Mouse (Mus musculus) megakaryocyte-erythroid progenitor cell, adult 5-6 weeks (primary cell): ENCODE data around the gene Trip10. TPM values are rescaled to one million over a fixed set of nuclear protein-coding genes. Genes with fewer than 3 reads are reported as not detected.
A peak's percentile ranks its signal among the peaks of the same experiment; 100 is the strongest.

Experiments used
- ATAC-seq: replicated peaks from 2 replicates; pipeline ENCODE4 v1.8.0; 2016; ENCODE audit warnings: mild to moderate bottlenecking, inconsistent platforms; ENCODE audit not compliant: severe bottlenecking, poor library complexity, low FRiP score, low TSS enrichment
- total RNA-seq, 2 experiments: library from RNA; stranded (forward) in 1 of 2; stranded (reverse) in 1 of 2; fragments of 200-1000, 215-1000 nt in 1 of 2; fragments of >200 nt in 1 of 2; fragmentation: Nextera tagmentation in 1 of 2; gene quantifications; 2 replicates each; pipeline ENCODE4 v1.2.3; 2014 to 2017

The Trip10 gene
- total RNA-seq, 2 experiments from 2014 or later, result 3.9 to 8.3 TPM

DNA sequence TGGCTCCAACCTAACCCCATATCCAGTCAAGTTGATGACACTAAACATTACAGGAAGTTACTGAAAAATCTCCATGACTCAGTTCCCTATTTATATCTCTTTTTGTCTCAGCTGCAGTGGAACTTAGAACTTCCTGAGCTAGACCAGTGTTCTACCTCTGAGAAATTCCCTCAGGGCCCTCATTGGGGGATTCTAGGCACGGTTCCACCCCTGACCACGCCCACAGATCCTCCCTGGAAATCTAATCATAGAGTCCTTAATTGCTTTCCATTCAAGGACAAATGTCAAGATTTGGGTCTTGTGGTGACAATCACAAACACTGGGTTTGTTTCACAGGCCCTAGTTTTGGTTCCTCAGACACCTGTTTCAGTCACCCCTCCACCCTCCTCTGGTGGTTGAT, 35.8 kb downstream of the Trip10 start:
- ATAC-seq, result no peak

DNA sequence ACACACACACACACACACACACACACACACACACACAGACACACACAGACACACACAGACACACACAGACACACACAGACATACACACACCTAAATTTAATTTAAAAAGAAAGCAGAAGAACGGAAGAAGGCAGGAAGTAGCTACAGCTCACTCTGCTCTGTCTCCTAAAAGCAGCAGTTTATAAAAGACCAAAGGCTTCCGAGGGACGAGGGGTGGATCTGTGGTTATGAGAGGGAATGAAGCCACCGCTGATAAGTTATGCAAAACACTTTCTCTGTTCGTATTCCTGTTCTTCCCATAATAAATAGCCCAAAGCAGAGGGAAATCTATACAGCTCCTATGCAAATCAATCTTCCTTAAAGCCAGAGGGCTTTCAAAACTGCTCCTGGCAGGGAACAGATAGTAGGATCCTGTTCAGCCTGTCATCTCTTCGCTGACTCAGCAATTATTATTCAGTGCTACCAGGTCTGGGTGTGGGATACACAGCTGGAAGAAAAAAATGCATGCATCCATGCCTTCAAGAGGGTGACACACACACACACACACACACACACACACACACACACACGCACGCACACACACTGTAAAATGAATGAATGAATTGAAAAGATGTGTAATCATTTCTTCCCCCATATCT, 37.6 kb downstream of the Trip10 start:
- ATAC-seq, result peak; percentile 28; the same call in 1 of the 2 replicates

DNA sequence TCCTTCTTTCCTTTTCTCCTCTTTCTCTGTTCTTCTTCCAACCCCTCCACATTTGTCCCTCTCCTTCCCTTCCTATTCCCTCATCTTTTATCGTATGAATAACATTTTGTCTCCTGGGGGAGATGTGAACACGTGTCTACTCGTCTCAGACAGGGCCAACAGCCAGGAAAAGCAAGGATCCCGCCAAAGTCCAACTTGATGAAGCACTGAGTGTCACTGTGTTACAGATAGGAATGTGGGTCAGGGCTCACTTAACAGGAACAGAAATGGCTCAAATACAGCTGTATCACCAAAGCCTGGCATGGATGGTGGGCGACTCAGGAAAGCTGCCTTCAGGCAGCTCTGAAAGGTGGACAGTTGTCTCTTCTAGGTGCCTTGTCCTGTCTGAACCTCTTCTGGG, 40.0 kb downstream of the Trip10 start:
- no peak for ATAC-seq

DNA sequence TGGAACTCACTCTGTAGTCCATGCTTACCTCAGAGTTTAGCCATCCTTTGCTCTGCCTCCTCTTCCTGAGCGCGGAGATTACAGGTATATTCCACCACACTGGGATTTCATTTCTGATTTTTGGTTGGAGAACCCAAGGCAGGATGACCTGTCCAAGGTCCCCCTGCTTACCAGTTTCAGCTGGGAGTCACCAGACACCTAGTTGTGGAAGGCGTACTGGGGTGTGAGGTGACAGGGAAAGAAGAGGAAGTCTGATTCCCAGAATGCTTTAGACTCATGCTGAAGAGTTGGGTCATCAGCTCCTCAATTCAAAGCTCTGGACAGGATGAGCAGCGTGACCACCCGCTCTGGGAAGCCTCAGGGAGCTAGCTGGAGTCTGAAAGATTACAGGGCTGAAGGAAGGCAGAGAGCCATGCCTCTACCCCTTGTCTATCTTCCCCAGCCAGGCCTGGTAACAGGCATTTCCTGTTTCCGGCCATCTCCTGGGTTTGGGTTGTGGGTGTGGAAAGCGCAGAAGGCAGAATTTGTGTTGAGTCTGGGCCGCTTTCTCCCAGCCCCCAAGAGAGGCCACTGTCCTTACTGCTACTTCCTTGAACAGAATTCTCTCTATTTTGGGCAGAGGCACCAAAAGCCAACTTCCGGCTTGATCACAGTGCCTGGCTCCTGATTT, 40.9 kb downstream of the Trip10 start:
- peak; percentile 75 for ATAC-seq

DNA sequence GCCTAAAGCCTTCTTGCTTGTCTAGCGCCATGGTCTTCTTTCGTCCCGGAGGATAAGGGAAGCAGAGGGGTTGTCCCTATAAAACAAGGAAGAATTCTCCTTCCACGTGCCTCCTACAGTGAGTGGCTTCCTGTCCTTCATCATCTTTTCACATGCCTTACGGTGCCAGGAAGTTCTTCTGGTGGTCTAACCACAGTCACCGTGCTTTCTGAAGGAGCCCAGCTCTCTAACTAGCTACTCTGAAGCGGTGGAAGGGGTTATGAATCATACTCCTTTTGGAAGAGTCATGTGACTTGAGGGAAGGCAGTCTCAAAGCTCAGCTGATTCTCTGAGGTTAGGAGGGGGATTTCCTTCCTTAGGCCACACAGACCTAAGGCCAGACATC, 41.4 kb downstream of the Trip10 start:
- ATAC-seq, result peak; percentile 24; the same call in 1 of the 2 replicates

DNA sequence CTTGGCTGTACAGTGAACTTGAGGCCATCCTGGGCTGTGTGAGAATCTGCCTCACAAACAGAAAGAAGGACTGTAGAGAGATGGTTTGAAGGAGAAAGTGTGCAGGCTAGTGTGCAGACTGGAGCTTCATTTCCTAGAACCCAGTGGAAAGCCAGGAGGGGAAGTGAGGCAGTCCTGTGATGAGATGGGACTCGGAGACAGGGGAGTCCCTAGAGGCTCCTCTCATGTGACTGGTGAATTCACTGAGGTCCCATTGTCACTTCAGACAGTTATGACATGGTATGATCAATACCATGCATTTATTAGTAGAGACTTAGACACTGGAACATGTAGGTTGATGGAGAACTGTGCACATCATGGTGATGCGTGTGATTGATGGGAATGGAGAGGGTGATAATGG, 43.0 kb downstream of the Trip10 start:
- no peak for ATAC-seq

DNA sequence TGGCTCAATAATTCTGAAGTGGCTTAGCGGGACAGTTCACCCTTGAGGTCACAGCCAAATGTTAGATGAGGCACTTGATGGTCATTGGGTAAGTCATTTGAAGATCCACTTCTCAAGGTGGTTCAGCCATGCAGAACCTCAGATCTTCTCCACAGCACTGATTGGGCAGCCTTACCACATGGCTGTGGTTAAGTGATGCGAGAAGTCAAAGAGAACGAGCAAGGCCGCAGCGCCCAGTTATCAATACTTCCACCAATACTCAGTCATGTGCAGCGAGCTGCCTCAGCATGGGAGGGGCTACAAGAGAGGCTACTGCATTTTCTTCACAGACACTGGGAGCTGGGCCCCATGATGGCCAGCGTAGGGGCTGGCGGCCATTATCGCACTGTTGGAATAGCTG, 43.7 kb downstream of the Trip10 start:
- ATAC-seq, result no peak

DNA sequence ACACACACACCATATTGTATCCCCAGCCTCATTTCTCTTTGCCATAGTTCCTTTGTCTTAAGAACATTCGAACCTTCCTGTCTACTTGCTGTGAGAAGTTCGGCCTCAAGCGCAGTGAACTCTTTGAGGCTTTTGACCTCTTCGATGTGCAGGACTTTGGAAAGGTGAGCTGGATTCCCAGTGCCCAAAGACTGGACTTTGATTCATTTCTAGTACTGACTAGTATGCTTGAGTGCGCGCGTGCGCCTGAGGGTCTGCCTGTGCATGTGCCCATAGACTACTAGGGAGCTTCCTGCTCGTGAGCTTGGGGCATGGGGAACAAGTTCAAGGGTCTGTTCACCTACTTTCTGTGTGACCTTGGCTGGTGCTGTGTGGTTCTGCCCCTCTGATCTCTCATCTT, 46.7 kb downstream of the Trip10 start:
- no peak for ATAC-seq

DNA sequence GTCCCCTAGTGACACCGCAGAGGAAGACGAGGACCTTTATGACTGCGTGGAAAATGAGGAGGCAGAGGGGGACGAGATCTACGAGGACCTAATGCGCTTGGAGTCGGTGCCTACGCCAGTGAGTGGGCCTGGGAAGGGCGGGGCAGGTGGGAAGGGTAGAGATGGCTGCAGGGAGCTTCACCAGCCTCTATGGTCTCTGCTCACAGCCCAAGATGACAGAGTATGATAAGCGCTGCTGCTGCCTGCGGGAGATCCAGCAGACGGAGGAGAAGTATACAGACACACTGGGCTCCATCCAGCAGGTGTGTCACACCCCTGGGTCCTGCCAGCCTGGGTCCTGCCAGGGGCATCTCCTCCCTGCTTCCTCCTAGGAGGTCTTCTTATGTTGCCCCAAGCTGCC, 47.8 kb downstream of the Trip10 start:
- peak; percentile 56 for ATAC-seq

DNA sequence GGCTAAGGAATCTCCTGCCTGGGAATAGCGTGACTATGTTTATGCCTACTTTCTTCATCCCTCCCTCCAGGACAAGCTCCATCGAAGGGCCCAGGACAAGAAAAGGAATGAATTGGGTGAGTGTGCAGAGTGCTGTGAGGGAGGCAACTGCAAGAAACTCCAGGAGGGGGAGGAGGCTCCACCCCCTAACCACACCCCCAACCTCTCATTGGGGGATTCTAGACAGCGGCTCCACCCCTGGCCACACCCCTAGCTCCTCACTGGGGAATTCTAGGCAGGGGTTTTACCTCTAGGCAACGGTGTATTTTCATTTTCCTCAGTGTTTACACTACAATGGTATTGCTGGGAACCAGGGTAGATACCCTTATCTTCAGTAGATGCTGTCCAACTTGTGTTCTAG, 56.3 kb downstream of the Trip10 start:
- ATAC-seq, result peak; percentile 56

DNA sequence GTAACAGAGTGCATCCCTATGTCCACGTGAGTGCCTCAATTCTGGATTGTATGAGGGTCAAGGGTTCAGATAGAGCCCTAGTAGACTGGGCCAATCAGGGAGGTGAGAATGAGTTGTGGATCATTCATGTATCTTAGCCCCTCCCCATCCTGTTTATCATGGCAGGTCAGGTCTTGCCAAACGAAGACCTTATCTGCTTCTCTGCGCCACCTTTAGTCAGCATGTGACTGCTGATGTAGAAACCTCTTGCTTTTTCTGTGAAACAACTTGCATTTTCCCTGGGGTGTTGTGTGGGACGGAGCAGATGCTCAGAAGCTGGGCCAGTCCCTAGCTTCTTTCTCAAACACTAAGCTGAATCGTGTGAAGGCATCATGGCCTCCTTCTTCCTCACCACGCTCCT, 57.8 kb downstream of the Trip10 start:
- ATAC-seq, result peak; percentile 18; the same call in 1 of the 2 replicates

DNA sequence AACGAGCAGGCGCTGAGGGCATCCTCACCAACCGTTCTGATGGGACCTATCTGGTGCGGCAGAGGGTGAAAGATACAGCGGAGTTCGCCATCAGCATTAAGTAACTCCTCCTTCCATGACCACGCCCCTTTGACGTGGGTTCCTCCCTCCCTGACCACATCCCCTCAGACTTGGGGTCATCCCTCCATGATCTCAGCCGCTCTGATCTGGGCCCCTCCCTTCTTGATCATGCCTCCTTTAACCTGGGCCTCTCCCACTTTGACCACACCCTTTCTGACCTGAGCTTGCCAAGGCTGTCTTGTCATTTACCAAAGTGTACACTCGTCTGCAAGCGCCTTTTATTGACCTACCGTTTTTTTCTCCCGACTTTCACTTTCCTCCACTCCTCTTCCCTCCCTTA, 62.5 kb downstream of the Trip10 start:
- ATAC-seq, result peak; percentile 56

Other genes starting within 250 kb of the Trip10 start
- not detected in 2 replicates for gene Pspn, start 249.4 kb upstream of the Trip10 start, total RNA-seq (2014; fragmentation: Nextera tagmentation)
- 4.6 TPM in 1 of 2 replicates, not detected in the other for gene Pspn, start 249.4 kb upstream of the Trip10 start, total RNA-seq (2017)
- gene Gtf2f1, start 238.2 kb upstream of the Trip10 start, total RNA-seq (2014; fragmentation: Nextera tagmentation), result 112 and 139 TPM in 2 replicates
- 214 and 264 TPM in 2 replicates for gene Gtf2f1, start 238.2 kb upstream of the Trip10 start, total RNA-seq (2017)
- not detected in 2 replicates for gene Gm17949, start 238.0 kb upstream of the Trip10 start, total RNA-seq (2014; fragmentation: Nextera tagmentation)
- gene Gm17949, start 238.0 kb upstream of the Trip10 start, total RNA-seq (2017), result not detected in 2 replicates
- 211 and 252 TPM in 2 replicates for gene Khsrp, start 217.9 kb upstream of the Trip10 start, total RNA-seq (2014; fragmentation: Nextera tagmentation)
- gene Khsrp, start 217.9 kb upstream of the Trip10 start, total RNA-seq (2017), result 92.4 and 128 TPM in 2 replicates
- gene Slc25a41, start 207.8 kb upstream of the Trip10 start, total RNA-seq (2014; fragmentation: Nextera tagmentation), result not detected in 2 replicates
- gene Slc25a41, start 207.8 kb upstream of the Trip10 start, total RNA-seq (2017), result 0.91 TPM in 1 of 2 replicates, not detected in the other
- not detected in 2 replicates for gene Crb3, start 190.3 kb upstream of the Trip10 start, total RNA-seq (2014; fragmentation: Nextera tagmentation)
- not detected in 2 replicates for gene Crb3, start 190.3 kb upstream of the Trip10 start, total RNA-seq (2017)
- 17.9 and 21.2 TPM in 2 replicates for gene Slc25a23, start 189.6 kb upstream of the Trip10 start, total RNA-seq (2014; fragmentation: Nextera tagmentation)
- gene Slc25a23, start 189.6 kb upstream of the Trip10 start, total RNA-seq (2017), result 3.0 and 6.2 TPM in 2 replicates
- 20.4 and 33.4 TPM in 2 replicates for gene Dennd1c, start 170.9 kb upstream of the Trip10 start, total RNA-seq (2014; fragmentation: Nextera tagmentation)
- 0.65 and 1.8 TPM in 2 replicates for gene Dennd1c, start 170.9 kb upstream of the Trip10 start, total RNA-seq (2017)
- not detected in 2 replicates for gene Tubb4a, start 161.7 kb upstream of the Trip10 start, total RNA-seq (2014; fragmentation: Nextera tagmentation)
- gene Tubb4a, start 161.7 kb upstream of the Trip10 start, total RNA-seq (2017), result 0.08 TPM in 1 of 2 replicates, not detected in the other
- not detected in 2 replicates for gene Tnfsf9, start 144.1 kb upstream of the Trip10 start, total RNA-seq (2014; fragmentation: Nextera tagmentation)
- gene Tnfsf9, start 144.1 kb upstream of the Trip10 start, total RNA-seq (2017), result not detected in 2 replicates
- gene Cd70, start 99.7 kb upstream of the Trip10 start, total RNA-seq (2014; fragmentation: Nextera tagmentation), result not detected in 2 replicates
- gene Cd70, start 99.7 kb upstream of the Trip10 start, total RNA-seq (2017), result not detected in 2 replicates
- 1.0 and 1.2 TPM in 2 replicates for gene Tnfsf14, start 55.3 kb upstream of the Trip10 start, total RNA-seq (2014; fragmentation: Nextera tagmentation)
- 0.99 and 1.6 TPM in 2 replicates for gene Tnfsf14, start 55.3 kb upstream of the Trip10 start, total RNA-seq (2017)
- 8.9 TPM in 1 of 2 replicates, not detected in the other for gene C3, start 21.3 kb upstream of the Trip10 start, total RNA-seq (2014; fragmentation: Nextera tagmentation)
- 1.7 and 7.1 TPM in 2 replicates for gene C3, start 21.3 kb upstream of the Trip10 start, total RNA-seq (2017)
- 18.7 and 23.9 TPM in 2 replicates for gene Gpr108, start 1.0 kb upstream of the Trip10 start, total RNA-seq (2014; fragmentation: Nextera tagmentation)
- gene Gpr108, start 1.0 kb upstream of the Trip10 start, total RNA-seq (2017), result 6.2 and 10.6 TPM in 2 replicates
- 39.2 and 44.7 TPM in 2 replicates for gene Vav1, start 29.6 kb downstream of the Trip10 start, total RNA-seq (2014; fragmentation: Nextera tagmentation)
- gene Vav1, start 29.6 kb downstream of the Trip10 start, total RNA-seq (2017), result 86.4 and 126 TPM in 2 replicates
- gene Adgre1, start 109.2 kb downstream of the Trip10 start, total RNA-seq (2014; fragmentation: Nextera tagmentation), result not detected in 2 replicates
- gene Adgre1, start 109.2 kb downstream of the Trip10 start, total RNA-seq (2017), result not detected in 2 replicates